Mouse (Mus musculus) kidney, postnatal 25 days (tissue): ENCODE results near the gene Saal1.
A peak's percentile ranks its signal among the peaks of the same experiment; 100 is the strongest.
"Not testable (repeated sequence)": the region's sequence is repeated elsewhere in the genome, so short reads cannot be mapped to it uniquely, and the experiment has no call there.

ENCODE experiments used
- DNase-seq, 2 experiments: peaks; one replicate each; pipeline ENCODE4 v3.0.0; 2021; ENCODE audit warnings: mixed read lengths in 2 of 2

Gene Saal1

DNA sequence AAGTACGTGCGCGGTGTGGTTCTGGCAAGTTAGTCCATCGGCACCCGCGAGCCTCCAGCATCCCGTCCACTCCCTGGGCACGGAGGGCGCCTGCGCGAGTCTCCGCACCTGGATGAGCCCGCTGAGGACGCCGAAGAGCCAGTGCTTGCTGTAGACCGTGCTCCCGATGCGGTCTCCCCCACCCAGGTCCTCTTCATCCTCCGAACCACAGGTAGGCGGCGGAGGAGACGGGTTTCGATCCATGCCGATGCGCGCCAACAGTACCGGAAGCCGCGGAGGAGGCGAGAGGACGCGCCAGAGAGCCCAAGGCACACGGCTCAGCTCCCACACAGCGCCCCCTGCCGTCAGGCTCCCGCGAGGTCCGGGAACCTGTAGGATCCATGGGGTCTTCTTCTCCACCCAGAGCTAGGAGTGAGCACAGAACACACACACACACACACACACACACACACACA, at the start of gene Saal1:
Gene Saal1, minus strand, starts transcription at position 291 of the 455 bp plus-strand sequence.
- DNase-seq = peak; percentile 90 to 91

DNA sequence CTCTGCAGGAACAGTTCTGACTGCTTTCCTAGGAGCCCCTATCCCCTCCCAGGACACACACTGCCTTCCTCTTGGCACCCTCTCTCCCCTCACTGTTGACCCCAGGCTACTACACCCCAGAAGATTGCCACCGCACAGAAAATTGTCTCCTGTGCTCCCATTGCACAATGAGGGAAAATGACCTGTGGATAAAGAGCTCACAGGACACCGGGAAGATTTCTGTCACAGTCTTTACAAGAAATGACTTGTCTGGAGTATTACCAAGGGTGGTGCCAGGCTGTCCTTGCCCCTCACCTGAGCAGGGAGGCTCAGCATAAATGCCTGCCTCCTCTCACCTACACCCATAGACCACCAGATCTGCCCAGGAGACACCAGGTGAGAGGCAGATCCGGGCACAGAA, 41.0 kb upstream of the Saal1 start, which contains the start of gene Saa2:
Gene Saa2, plus strand, starts transcription at position 301 of the 400 bp plus-strand sequence.
- no peak for DNase-seq

DNA sequence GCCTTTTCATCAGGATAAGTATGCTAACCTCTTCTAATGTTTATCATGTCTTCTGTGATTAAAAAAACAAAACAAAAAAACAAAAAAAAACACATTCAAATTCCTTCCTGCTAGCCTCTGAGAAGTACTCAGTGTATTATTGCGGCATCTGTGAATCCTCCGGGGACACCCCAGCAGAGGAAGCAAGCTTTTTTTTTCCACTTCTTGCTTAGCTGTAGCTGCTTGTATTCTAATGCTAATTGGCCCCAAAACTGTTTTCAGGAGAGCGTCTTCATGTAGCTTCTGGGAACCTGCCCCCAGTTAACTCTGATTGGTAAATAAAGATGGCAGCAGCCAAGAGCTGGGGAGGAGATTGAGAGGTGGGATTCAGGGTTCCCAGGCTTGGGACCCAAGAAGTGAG, 38.0 kb upstream of the Saal1 start:
- DNase-seq = no peak

DNA sequence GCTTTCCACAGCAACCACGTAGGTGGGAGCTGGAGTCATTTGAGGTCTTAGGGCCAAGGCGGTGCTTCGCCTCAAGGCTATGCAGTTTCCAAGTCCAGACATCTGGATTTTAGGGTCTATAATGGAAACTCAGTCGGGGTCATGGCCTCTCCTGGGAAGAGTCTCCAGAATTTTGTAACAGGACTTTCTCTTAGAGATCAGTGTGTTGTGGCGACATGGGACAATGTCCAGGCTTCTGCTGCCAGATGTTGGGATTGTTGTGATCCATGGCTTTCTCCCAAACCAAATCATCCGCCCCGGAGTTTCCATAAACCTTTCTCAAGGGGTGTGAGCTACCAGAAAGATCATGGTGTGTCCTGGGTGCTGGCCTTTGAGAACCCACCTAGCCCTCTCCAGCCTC, 35.9 kb upstream of the Saal1 start:
- DNase-seq = no peak

DNA sequence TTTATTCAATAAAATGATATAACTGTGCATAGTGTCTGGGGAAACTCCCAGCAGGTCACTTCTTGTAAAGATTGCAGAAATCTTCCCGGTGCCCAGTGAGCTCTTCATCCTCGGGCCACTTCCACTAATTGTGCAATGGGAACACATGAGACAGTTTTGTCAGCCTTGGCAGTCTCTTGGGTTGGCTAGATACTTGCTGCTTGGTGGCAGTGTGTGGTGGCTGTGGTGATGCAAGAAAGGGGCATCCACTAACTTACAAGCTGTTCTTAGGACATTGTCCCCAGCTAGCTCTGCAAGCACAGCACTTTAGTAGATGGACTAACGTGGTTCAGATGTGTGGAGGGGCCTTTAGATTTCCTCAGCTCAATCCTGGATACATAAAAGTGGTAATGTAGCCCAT, 35.3 kb upstream of the Saal1 start:
- DNase-seq = no peak

DNA sequence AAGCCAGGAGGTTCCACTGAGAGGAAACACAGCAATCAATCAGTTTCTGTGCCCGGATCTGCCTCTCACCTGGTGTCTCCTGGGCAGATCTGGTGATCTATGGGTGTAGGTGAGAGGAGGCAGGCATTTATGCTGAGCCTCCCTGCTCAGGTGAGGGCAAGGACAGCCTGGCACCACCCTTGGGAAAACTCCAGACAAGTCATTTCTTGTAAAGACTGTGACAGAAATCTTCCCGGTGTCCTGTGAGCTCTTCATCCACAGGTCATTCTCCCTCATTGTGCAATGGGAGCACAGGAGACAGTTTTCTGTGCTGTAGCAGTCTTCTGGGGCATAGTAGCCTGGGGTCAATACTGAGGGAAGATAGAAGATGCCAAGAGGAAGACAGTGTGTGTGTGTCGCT, 32.4 kb upstream of the Saal1 start, which contains the start of gene Saa1:
Gene Saa1, minus strand, starts transcription at position 101 of the 400 bp plus-strand sequence.
- not testable (repeated sequence) for DNase-seq

DNA sequence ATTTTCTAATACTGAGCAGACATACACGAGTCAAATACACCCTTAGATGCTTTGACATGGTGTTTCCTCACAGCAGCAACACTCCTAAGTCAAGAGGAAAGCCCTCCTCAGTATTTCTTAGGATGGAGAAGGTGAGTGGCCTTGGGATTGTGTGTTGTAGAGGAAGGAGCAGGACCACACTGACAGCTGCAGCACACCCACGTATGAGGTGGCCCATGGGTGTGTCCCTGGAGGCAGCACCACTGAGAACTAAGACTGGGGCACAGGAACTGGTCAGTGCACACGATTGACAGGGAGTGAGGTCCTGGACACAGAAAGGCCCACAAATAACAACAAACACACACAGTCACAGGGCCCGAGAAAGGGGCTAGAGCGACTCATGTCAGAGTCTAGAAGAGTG, 29.6 kb upstream of the Saal1 start:
- not testable (repeated sequence) for DNase-seq

DNA sequence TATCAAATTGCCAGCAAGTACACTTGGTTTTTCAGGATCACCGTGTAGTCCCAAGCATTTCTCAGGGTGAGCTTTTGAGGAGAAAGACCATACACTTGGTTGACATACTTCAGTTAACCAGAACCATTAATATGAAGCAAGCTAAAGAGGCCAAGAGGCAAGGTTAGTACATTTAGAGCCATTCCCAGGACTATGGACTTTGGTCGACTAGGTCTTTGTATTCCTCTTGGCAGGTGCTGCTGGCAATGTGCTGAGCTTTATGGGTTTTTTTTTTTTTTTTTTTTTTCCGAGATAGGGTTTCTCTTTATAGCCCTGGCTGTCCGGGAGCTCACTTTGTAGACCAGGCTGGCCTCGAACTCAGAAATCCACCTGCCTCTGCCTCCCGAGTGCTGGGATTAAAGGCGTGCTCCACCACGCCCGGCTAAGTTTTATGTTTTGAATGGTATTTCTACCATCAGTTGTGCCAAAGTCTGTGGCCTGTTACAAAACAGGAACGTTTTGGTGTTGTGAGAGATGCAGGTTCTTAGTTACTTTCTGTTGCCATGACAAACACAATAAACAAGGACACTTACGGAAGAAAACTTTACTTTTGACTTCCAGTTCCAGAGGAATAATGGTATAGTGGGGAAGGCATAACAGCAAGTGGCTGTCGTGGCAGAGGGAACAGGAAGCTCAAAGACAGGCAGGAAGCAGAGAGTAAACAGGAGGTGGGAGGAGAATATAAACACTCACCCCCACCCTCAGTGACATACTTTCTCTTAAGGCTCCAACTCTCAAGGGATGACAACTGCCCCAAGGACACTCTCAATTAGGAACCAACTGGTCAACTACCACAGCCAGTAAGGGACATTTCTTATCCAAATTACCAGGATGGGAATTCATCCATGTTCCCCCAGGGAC, 28.3 kb upstream of the Saal1 start:
- peak; percentile 48 to 49 for DNase-seq

DNA sequence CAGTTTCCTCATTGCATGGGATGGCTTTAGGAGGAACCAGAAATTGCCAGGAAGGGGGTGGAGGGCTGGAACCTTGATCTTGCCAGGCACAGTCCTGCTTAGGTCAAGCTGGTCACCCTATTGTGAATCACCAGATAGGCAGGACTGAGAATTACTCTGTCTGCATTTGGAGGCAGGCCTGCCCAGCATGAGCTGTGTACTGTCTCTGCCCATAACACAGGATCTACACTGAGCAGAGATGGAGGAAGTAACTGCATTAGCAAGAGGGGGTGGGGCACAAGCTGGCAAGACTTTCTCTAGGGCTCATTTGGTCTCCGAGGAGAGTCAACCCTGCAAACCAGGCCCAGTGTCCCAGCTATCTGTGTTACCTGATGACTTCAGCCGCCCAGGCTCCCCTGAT, 24.5 kb upstream of the Saal1 start:
- no peak for DNase-seq

DNA sequence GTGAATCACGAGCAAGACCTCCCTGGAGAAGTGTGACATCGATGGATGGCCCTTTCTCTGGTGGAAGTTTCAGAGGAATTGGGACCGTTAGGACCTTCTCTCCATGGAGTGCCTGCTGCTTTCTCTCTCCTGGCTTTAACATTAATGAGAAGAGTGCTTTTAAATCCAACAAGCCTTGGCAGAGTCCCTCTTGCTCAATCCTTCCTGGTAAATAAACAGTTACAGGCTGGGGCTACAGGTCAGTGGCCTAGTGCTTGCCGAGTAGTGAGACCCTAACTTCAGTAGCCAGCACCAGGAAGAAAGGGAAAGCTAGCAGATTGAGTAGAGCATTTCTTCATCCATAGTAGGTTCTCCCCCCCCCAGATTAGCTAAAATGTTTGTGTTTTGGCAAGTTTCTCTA, 22.0 kb upstream of the Saal1 start, which contains the start of gene Saa4:
Gene Saa4, minus strand, starts transcription at position 146 of the 400 bp plus-strand sequence.
- no peak for DNase-seq

DNA sequence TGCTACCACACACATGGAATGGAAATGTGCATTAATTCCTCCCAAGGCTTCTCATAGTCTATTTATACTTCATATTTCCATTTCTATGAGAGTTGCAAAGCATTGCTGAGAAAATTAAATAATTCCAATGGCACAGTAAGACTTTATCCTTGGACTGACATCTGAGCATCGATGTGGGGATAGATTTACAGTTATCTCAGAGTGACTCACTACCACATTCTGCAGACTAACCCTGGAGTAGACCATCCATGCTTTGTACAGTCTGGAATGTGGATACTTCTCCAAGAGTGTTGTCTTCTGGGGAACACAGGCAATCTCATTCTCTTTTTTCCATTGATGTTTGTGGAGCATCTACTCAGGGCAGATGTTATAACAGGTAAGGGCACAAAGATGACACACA, 17.1 kb upstream of the Saal1 start:
- no peak for DNase-seq

DNA sequence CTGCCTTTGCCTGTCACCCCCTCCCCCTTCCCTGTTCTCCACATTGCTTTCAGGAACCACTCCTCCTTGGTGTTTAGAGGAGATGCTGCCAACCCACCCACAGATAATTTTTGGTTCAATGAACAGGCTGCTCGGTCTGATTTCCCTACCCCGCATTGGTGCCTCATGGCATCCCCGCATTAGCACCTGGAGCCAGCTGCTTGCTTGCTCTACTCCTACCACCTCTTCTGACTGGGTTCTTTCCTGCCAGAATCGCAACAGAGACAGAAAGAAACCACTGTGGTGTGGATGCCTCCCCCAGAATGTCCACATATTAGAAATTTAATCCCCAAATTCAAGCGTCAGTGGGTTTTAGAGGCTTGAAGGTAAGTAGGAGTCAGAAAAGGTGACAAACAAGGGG, 13.9 kb upstream of the Saal1 start:
- DNase-seq = no peak

DNA sequence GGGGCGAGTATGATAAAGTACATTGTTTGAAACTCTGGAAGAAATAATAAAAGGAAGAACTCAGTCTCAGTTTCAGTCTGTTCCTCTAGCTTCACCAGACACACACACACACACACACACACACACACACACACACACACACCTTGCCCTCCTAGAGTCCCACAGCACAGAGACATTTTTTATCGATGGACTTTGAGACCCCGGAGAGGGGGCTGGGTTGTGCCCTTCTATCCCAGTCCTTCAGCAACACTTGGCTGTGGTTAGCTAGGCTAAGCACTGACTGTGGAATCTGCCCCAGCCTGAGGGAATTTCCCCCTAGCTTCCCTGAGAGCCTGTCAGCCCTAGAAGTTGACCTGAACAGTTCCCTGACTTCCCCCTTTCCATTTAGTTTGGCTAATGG, 13.4 kb upstream of the Saal1 start:
- DNase-seq = peak; percentile 35 to 78

DNA sequence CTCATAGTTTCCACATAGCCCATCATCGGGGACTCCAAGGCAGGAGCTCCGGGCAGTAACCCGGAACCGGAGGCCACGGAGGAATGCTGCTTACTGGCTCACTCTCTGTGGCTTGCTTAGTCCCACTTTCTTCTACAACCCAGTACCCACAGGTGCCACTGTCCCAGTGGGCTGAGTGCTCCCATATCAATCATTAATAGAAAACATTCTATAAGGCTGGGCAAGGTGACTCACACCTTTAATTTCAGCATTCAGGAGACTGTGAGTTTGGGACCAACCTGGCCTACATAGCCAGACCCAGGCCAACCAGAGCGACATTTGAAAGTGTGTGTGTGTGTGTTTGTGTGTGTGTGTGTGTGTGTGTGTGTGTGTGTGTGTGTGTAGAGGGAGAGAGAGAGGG, 12.9 kb upstream of the Saal1 start:
- no peak for DNase-seq

DNA sequence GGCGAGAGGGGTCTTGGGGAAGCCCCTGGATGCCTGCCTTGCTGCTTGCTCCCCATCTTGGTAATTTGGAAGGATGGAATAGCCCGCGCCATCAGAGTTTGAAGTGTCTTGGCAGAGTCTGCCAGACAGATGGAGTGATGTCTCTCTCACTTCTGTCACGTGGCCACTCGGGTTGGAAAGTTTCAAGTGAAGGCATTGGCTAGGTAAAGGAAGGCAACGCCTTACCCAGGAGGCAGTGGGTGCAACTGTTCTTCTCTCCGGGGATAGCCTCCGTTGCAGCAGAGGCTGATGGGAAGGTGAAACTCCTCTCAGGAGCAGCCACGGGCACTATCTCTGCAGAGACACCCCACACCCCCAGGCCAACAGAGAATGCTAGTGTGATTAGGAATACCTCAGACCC, 10.0 kb upstream of the Saal1 start:
- DNase-seq = no peak

DNA sequence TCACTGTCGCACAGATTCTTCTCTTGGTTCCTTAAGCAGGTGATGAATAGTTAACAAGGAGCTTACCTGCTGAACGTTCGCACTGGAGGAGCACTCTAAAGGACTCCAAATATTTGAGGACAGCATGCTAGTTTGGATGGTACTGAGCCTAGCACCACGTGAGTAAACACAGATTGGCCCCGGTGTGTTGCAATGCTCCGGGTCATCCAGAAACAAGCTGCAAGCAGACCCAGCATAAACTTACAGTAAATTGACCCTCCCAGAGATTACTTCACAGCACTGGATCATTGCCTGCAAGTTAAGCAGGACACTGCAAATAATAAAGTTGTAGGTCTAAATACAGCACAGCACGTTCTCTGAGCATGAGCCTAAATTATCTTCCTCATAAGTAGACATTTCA, 9.0 kb upstream of the Saal1 start:
- peak; percentile 10 to 65 for DNase-seq

DNA sequence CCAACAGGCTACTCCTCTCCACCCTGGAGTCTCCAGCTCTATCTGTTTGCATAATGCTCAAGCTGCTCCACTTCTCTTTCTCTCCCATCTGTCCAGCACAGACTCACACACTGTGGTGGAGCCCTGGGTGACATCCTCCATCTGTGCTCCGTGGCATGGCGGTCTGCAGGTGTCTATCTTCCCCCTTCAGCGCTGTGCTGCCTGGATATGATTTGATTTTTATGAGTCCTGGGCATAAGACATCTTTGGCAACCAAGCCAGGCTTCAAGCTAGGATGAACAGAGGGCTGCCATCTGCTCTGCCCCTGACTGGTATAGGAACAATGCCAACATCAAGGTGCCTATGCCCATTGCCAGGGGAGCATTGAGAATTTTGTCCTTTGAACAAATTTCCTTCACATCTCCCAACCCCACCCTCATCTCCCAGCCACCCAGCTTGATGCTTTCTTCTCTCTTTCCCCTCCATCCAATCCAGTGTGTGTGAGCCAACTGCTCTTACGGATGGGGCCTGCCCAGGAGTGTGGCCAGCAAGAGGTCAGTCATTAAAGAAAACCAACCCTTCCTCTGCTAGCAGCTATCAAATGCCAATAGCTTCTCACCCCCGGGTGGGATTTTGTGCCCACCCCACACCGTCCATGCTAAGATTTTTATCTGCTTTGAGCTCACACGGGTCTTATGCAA, 8.3 kb upstream of the Saal1 start:
- DNase-seq = no peak

DNA sequence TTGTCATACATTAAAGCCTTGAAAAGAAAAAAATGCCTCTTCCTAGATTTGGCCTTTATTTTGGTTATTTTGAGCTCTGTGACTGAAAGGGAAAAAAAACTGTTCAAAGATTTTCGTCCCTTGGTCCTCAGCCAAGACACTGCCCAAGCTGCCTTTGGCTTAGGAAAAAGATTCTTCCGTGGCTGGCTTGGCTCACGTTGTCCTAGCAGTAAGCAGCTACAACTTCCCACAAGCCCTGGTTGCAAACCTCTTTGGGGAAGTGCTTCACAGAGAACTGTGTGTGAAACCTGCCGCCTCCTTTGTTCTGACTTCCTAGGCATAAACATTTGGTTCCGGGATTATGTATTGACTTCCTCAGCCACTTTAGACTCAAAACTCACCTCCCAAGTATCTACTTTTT, 6.4 kb upstream of the Saal1 start:
- DNase-seq = peak; percentile 36 to 57

DNA sequence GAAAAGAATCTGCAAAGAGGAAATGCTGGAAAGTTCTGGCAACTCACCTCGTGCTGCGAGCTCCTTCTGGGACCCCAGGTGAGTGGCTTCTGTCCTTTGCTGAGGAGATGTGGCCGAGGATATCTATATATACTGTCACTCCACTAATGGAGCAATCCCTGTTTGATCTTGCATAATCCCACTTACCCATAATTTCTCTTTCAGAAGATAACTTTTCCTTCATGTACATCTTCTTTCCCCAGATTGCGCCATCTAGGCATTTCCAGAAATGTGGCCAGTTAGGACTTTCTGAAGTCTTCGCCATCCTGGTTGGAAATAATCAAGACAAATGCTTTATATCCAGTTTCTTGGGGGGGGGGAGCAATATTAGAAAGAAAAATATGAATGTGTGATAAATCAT, 5.1 kb upstream of the Saal1 start, which contains the start of gene Saa3:
Gene Saa3, minus strand, starts transcription at position 101 of the 400 bp plus-strand sequence.
- DNase-seq = no peak

DNA sequence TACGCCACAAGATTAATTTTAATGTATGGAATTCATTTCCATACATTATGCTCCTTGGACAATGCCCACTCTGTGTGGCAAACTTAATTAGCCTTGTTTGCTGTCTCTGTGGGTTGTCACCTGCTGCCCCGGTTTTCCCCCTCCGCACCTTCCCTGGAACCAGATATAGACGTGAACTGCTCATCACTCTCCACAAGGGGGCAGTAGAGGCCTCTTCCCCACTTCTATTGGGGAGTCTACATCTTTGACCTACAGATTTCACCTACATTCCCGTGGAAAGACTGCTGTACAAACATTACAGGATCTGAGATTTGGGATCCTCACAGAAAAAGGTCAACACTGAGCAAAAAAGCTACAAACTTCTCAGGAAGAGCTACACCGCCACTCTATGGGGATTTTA, 4.0 kb upstream of the Saal1 start:
- peak; percentile 60 to 67 for DNase-seq

DNA sequence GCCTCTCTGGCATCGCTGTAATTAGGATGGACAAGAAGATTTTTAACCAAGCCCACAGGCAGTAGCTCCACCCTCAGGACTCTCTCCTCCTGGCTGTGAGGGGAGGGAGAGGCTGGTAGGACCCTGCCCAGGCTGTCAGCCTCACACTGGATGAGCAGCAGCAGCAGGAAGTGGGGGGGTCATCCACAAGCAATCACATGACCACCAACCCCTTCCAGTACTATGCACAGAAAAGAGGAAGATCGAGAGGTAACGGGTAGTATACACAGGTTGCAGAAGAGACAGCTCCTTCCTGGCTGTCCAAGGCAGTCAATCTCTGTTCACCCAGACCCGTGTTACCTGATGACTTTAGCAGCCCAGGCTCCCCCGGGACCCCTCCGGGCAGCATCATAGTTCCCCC, 1.8 kb upstream of the Saal1 start:
- no peak for DNase-seq

DNA sequence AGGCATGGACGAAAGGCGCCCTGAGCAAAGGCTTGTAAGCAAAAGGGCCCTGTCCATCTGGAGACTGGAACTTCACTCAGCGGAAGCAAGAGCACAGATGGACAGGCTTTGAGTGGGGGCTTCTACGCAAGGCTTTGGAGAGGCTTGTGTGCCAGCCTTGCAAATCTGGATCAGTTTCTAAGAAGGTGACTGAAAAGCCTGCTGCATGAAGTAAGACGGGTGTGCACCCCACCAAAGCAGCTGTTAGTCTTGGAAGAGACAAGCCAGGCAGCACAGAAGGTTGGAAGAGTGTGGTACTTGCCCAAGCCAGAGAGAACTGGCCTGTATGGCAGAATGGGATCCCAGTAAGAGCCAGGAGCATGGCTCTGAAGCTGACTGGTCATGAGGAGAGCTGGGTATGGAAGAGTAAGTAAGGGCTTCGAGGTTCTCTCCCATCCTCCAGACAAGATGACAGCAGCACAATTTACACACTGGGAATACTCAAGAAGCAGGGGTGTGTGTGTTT, 9.9 kb downstream of the Saal1 start:
- DNase-seq = no peak

DNA sequence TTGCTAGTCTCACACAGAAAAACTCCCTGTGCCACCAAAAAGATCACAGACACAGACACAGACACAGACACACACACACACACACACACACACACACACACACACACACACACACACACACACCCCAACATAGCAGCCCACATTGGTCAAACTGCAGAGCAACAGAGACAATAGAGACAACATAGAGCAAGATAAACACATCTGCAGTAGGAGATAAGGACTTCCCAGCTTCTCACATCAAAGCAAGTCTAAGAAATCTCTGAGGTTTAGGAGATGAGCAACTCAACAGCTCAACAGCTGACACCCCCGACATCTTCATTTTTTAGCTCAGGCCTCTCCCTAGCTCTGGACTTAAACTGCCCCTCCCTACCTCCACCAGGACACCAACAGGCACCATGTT, 13.7 kb downstream of the Saal1 start:
- no peak for DNase-seq

DNA sequence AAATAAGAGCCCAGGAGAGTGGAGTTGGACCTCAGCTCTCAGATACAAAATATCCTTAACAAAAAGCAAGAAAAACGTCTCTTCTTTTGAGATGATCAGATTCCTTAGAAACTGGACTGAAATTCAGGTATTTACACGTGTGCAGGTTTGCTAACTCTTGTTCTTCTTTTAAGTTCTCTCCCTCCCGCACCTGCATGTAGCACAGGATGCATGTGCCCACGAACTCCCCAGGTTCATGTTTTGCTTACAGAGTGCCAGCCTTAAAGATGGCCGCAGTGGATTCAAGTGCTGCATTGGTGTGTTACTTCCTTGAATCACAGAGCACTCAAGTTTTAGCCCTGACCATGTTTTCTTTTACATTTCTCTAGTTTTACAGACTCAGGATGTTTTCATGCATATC, 23.7 kb downstream of the Saal1 start:
- DNase-seq = no peak
